Mouse (Mus musculus) ES-E14 (cell line): ENCODE results near the gene Inpp5e. TPM values are rescaled to one million over a fixed set of nuclear protein-coding genes. Genes with fewer than 3 reads are reported as not detected.
A peak's percentile ranks its signal among the peaks of the same experiment; 100 is the strongest.

Experiments used
- DNase-seq: peaks from one replicate; pipeline ENCODE4 v3.0.0-alpha.2; 2013; ENCODE audit warnings: low read depth, low spot score
- H3K27ac ChIP-seq: 2 replicates; pipeline ENCODE4 v1.5.1; 2012; ENCODE audit warnings: low read depth, mild to moderate bottlenecking, low read length, moderate library complexity, mixed read lengths; ENCODE audit not compliant: poor library complexity, insufficient read depth, severe bottlenecking
- H3K36me3 ChIP-seq: 2 replicates; pipeline ENCODE4 v1.6.1; 2012; ENCODE audit warnings: mild to moderate bottlenecking, low read length, moderate library complexity, mixed read lengths; ENCODE audit not compliant: control insufficient read depth, poor library complexity, insufficient read depth, severe bottlenecking
- H3K4me1 ChIP-seq, 2 experiments: fragments of 150-350 bp in 1 of 2; sonication (generic) in 1 of 2; 2 replicates each; pipeline ENCODE4 v1.6.1; 2012; ENCODE audit warnings: low read length in 2 of 2, mild to moderate bottlenecking in 1 of 2, mixed read lengths in 1 of 2; ENCODE audit not compliant: control insufficient read depth in 2 of 2, insufficient read depth in 2 of 2, poor library complexity in 1 of 2
- H3K4me3 ChIP-seq, 2 experiments: fragments of 150-350 bp in 1 of 2; sonication (generic) in 1 of 2; 2 replicates each; pipeline ENCODE4 v1.5.1; 2012; ENCODE audit warnings: low read length in 2 of 2, low read depth in 1 of 2, mild to moderate bottlenecking in 1 of 2, mixed read lengths in 1 of 2; ENCODE audit not compliant: insufficient read depth in 1 of 2, poor library complexity in 1 of 2, severe bottlenecking in 1 of 2
- H3K9ac ChIP-seq: 2 replicates; pipeline ENCODE4 v1.6.1; 2012; ENCODE audit warnings: low read depth, mild to moderate bottlenecking, low read length, mixed read lengths; ENCODE audit not compliant: poor library complexity, insufficient read depth, severe bottlenecking
- H3K9me3 ChIP-seq: fragments of 150-350 bp; sonication (generic); 2 replicates; pipeline ENCODE4 v1.6.1; 2012; ENCODE audit warnings: low read depth, mild to moderate bottlenecking, low read length; ENCODE audit not compliant: control insufficient read depth, insufficient read depth
- CHD2 ChIP-seq: IDR thresholded peaks from 2 replicates; pipeline ENCODE4 v1.6.1; 2014; ENCODE audit warnings: mild to moderate bottlenecking, low read depth, low read length, inconsistent platforms
- HCFC1 ChIP-seq: IDR thresholded peaks from 2 replicates; pipeline ENCODE4 v1.6.1; 2012; ENCODE audit warnings: low read length, inconsistent platforms, borderline replicate concordance; ENCODE audit not compliant: insufficient read depth
- MAFK ChIP-seq: IDR thresholded peaks from 2 replicates; pipeline ENCODE4 v1.6.1; 2014; ENCODE audit warnings: mild to moderate bottlenecking, low read depth, low read length, inconsistent platforms; ENCODE audit not compliant: insufficient read depth
- ZC3H11A ChIP-seq: IDR thresholded peaks from 2 replicates; pipeline ENCODE4 v1.6.1; 2012; ENCODE audit warnings: low read depth, mild to moderate bottlenecking, inconsistent platforms, low read length, borderline replicate concordance
- ZNF384 ChIP-seq: IDR thresholded peaks from 2 replicates; pipeline ENCODE4 v1.6.1; 2012; ENCODE audit warnings: low read depth, low read length, inconsistent platforms
- in situ Hi-C, 2 experiments: fragments of 600-800 bp; cut with MboI; formaldehyde crosslinking; loops; one replicate each; pipeline ENCODE4 v1.15.1; 2025; ENCODE audit warnings: low sequenced_read_pairs in 2 of 2, inconsistent platforms in 1 of 2; ENCODE audit not compliant: unreplicated experiment in 2 of 2
- total RNA-seq: library from RNA; depleted of rRNA; stranded (reverse); fragments of 300-350 nt; gene quantifications from 2 replicates; pipeline ENCODE4 v1.2.3, GENCODE M21; 2012; rRNA removed

Inpp5e gene
- 10.4 and 13.6 TPM in 2 replicates for total RNA-seq

- in situ Hi-C loops: no loop called here
- H3K9ac ChIP-seq: peak within 1 kb of the TSS; percentile 83
- TF ChIP-seq HCFC1: peak; percentile 68; the same call in 1 of the 2 replicates
- TF ChIP-seq ZNF384: no peak
- TF ChIP-seq CHD2: no peak
- no peak for TF ChIP-seq MAFK
- TF ChIP-seq ZC3H11A: no peak
- DNase-seq: peak; percentile 85
- H3K27ac ChIP-seq: no peak within 1 kb of the TSS
- H3K4me3 ChIP-seq: peak within 1 kb of the TSS; percentile 82 to 91
- H3K9me3 ChIP-seq: no peaks in the 10 kb centered on the region
- peaks cover 15% of the 10 kb centered on the region for H3K36me3 ChIP-seq
- peaks cover 0 to 5% of the 10 kb centered on the region in 2 experiments; a peak in 1 of 4 replicates for H3K4me1 ChIP-seq
Observed at GRCm38 (mm10) chr2:26408515-26409356, at the start of gene Inpp5e. Gene Inpp5e (minus strand): TSS chr2:26409203.

- Histone ChIP-seq H3K36me3 (peaks cover 33% of the 10 kb centered on the region), H3K9me3 (no peaks in the 10 kb centered on the region), H3K4me3 (peak overlapping the region; percentile 8 to 21; a peak in 2 of 4 replicates), H3K27ac (peak overlapping the region; percentile 94), H3K9ac (peak overlapping the region; percentile 35), H3K4me1 (peaks cover 18 to 41% of the 10 kb centered on the region in 2 experiments)
- in situ Hi-C loops: loop anchor here in 1 of 2 experiments (10.0 kb wide), 1 partner anchor 106 kb away; no protein-coding TSS in a partner anchor
- DNase-seq: peak; percentile 82
- TF ChIP-seq HCFC1: peak; percentile 26; the same call in 1 of the 2 replicates
- peak; percentile 81 for TF ChIP-seq CHD2
- no peak for TF ChIP-seq ZC3H11A
Observed at GRCm38 (mm10) chr2:26458402-26459124, 49.6 kb upstream of the Inpp5e start.

- TF ChIP-seq ZC3H11A (peak; percentile 99), MAFK (no peak)
- no peaks in the 10 kb centered on the region for H3K9me3 ChIP-seq
- in situ Hi-C loops: loop anchor here (5.0 to 25.0 kb wide), 3 partner anchors 113 to 463 kb away; partner anchors contain the start of genes Med22 (in 1 of the 2), Rpl7a (in 1 of the 2), Surf1 (in 1 of the 2) and Surf2 (in 1 of the 2)
- peak; percentile 59 for DNase-seq
- H3K27ac ChIP-seq: no peak overlapping the region
- no peak overlapping the region for H3K9ac ChIP-seq
- H3K4me3 ChIP-seq: no peak overlapping the region
- peaks cover 0 to 10% of the 10 kb centered on the region in 2 experiments; a peak in 1 of 4 replicates for H3K4me1 ChIP-seq
- no peaks in the 10 kb centered on the region for H3K36me3 ChIP-seq
Observed at GRCm38 (mm10) chr2:26449121-26450060, 40.4 kb upstream of the Inpp5e start.

GRCm38 (mm10) chr2:26447451-26447850 lies 38.4 kb upstream of the Inpp5e start:
- no peak for DNase-seq
- TF ChIP-seq CHD2 (no peak), ZC3H11A (no peak), HCFC1 (no peak), ZNF384 (no peak), MAFK (no peak)
- H3K36me3 ChIP-seq: no peaks in the 10 kb centered on the region
- H3K9me3 ChIP-seq: no peaks in the 10 kb centered on the region
- H3K4me1 ChIP-seq: peaks cover 6 to 10% of the 10 kb centered on the region in 2 experiments; a peak in 3 of 4 replicates
- in situ Hi-C loops: loop anchor here in 1 of 2 experiments (25.0 kb wide), 1 partner anchor 465 kb away; the partner anchor contains the start of genes Med22, Rpl7a, Surf1 and Surf2
- H3K4me3 ChIP-seq: no peak overlapping the region
- H3K9ac ChIP-seq: no peak overlapping the region
- H3K27ac ChIP-seq: no peak overlapping the region
